Mouse (Mus musculus): ENCODE measurements at regions not wholly inside any gene's neighbourhood (a gene's known extent, or its start where the extent isn't known, plus 50 kb on each side); places are given as distances from the start of the nearest gene placed in this dataset.
"Not testable (repeated sequence)": the region's sequence is repeated elsewhere in the genome, so short reads cannot be mapped to it uniquely, and the experiment has no call there.

- intact Hi-C loops (cut with DNase I) = not testable (repeated sequence)
- DNase-seq (ENCODE audit: low spot score) = peak; percentile 6
Observed at GRCm38 (mm10) chrY:74732116-74732515, 108.4 kb downstream of the Gm21913 start.

Measured in heart, postnatal 25 days (tissue).